Mouse (Mus musculus): ENCODE results near the gene Tmem38b. TPM values are rescaled to one million over a fixed set of nuclear protein-coding genes. Genes with fewer than 3 reads are reported as not detected.

Tmem38b gene
- polyA plus RNA-seq, 1 experiment from 2014 or later: 17.0 TPM

DNA sequence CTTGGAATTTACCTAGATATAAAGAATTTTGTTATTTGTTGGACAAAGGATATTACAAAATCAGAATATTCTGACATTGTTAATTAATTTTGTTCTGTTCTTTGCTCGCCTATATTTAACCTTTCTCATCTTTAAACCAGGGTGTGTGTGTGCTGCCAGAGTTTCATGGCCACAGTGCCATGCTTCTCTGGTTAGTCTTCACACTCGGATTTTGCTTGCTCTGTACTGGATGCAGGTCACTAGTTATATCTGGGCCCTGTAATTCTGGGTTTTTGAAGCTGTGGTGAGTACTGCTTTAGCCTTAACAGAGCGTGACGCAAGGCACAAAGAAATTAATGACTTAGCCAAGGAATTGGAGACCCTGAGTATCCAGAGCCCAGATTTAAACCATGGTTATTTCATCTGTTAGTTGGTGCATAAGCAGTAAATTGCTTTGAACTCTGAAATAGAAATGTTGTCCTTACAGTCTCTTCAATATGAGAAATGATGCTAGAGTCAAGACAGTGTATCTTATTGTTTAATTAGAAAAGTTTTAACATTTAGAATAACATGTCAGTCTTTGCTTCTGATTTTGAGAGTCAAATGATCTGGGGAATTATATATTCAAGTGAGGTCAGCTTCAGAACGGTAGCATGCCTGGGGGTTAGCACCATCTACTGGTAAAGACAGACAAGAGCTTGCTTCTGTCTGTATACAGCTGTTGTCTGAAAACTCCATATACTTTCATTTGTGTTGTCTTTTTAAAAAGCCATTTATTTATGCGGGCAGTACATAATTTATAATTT lies 19.2 kb downstream of the Tmem38b start:
- no peak overlapping the region for H3K27ac ChIP-seq (ENCODE audit: low read length)
- H3K36me3 ChIP-seq (ENCODE audit: control insufficient read depth, insufficient read depth, low read length): no peaks in the 10 kb centered on the region
- 55% methylated on average over 6 of the region's 6 CpGs for WGBS
- ATAC-seq (ENCODE audit: low read depth): no peak; the same call in 1 of the 2 replicates
- peaks cover 4% of the 10 kb centered on the region; the same call in 1 of the 2 replicates for H3K4me1 ChIP-seq (replicated peaks; ENCODE audit: control insufficient read depth, insufficient read depth, low read length)
- H3K9me3 ChIP-seq (ENCODE audit: control insufficient read depth, low read length): no peaks in the 10 kb centered on the region
- H3K27me3 ChIP-seq (ENCODE audit: control insufficient read depth, insufficient read depth, low read depth, low read length): no peaks in the 10 kb centered on the region
- no peak overlapping the region for H3K4me2 ChIP-seq (ENCODE audit: low read depth, low read length)
- no peak overlapping the region for H3K4me3 ChIP-seq (ENCODE audit: low read length)
- H3K9ac ChIP-seq (ENCODE audit: low read length): no peak overlapping the region

DNA sequence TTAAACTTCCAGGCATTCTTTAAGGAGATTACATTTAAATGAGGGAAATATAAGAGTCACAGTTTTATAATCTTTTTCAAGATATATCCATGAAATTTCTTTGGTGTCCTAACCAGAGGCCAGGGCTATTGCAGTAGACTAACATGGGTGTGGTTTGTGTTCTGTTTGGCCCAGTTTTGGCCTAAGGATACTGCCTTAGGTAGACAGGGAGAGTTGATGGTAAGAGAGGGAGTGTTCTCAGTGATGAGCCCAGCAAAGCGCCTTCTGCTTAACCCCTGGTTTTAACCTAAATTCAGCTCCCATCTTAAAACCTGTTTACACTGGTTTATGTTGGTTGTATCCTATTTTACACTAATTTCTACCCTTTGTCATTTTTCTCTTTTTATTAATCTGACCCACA lies 19.8 kb downstream of the Tmem38b start:
- Histone ChIP-seq H3K9me3 (ENCODE audit: control insufficient read depth, low read length) (no peaks in the 10 kb centered on the region), H3K4me3 (ENCODE audit: low read length) (no peak overlapping the region), H3K27ac (ENCODE audit: low read length) (no peak overlapping the region), H3K9ac (ENCODE audit: low read length) (no peak overlapping the region), H3K4me1 (replicated peaks; ENCODE audit: control insufficient read depth, insufficient read depth, low read length) (no peaks in the 10 kb centered on the region), H3K27me3 (ENCODE audit: control insufficient read depth, insufficient read depth, low read depth, low read length) (no peaks in the 10 kb centered on the region), H3K36me3 (ENCODE audit: control insufficient read depth, insufficient read depth, low read length) (0 out of 2 replicates have a peak, but pooled peaks cover 3% of the 10 kb centered on the region), H3K4me2 (ENCODE audit: low read depth, low read length) (no peak overlapping the region)
- 88% methylated on average over 1 of the region's 1 CpGs for WGBS
- no peak for ATAC-seq (ENCODE audit: low read depth)

GRCm38 (mm10) chr4:53846326-53846725 lies 20.5 kb downstream of the Tmem38b start:
- no peaks in the 10 kb centered on the region for H3K4me1 ChIP-seq (replicated peaks; ENCODE audit: control insufficient read depth, insufficient read depth, low read length)

DNA sequence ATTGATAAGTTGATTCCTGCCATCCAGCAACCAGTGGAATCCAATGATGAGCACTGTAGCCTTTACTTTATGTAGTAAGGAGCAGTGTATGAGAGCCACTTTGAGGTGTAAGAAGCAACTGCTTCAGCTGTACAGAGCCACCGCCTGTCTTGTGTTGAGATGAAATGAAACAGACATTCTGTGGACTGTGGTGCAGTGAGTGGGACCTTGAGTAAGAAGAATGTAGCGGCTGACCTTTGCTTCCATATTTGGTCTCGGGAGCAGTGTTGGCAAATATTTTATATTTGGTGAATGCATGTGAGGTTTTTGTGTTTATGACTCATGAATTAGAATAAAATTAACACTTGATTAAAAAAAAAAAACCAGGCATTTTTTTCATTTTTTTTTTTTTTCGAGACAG lies 21.7 kb downstream of the Tmem38b start:
- no peak overlapping the region for H3K4me3 ChIP-seq (ENCODE audit: low read length)
- H3K36me3 ChIP-seq (ENCODE audit: control insufficient read depth, insufficient read depth, low read length): 0 out of 2 replicates have a peak, but pooled peaks cover 8% of the 10 kb centered on the region
- WGBS: 86% methylated on average over 4 of the region's 4 CpGs
- H3K4me1 ChIP-seq (replicated peaks; ENCODE audit: control insufficient read depth, insufficient read depth, low read length): no peaks in the 10 kb centered on the region
- ATAC-seq (ENCODE audit: low read depth): no peak
- H3K27ac ChIP-seq (ENCODE audit: low read length): no peak overlapping the region
- no peak overlapping the region for H3K4me2 ChIP-seq (ENCODE audit: low read depth, low read length)
- H3K9ac ChIP-seq (ENCODE audit: low read length): no peak overlapping the region
- H3K27me3 ChIP-seq (ENCODE audit: control insufficient read depth, insufficient read depth, low read depth, low read length): no peaks in the 10 kb centered on the region
- H3K9me3 ChIP-seq (ENCODE audit: control insufficient read depth, low read length): no peaks in the 10 kb centered on the region

More at GRCm38 (mm10) chr4:53846326-53846725, 20.5 kb downstream of the Tmem38b start:
- no peak overlapping the region for H3K4me3 ChIP-seq (ENCODE audit: low read length)
- no peaks in the 10 kb centered on the region for H3K9me3 ChIP-seq (ENCODE audit: control insufficient read depth, low read length)
- H3K27me3 ChIP-seq (ENCODE audit: control insufficient read depth, insufficient read depth, low read depth, low read length): no peaks in the 10 kb centered on the region
- no peak for ATAC-seq (ENCODE audit: low read depth)
- 0 out of 2 replicates have a peak, but pooled peaks cover 7% of the 10 kb centered on the region for H3K36me3 ChIP-seq (ENCODE audit: control insufficient read depth, insufficient read depth, low read length)
- WGBS: 65% methylated on average over 2 of the region's 2 CpGs
- no peak overlapping the region for H3K27ac ChIP-seq (ENCODE audit: low read length)
- H3K9ac ChIP-seq (ENCODE audit: low read length): no peak overlapping the region
- H3K4me2 ChIP-seq (ENCODE audit: low read depth, low read length): no peak overlapping the region

- WGBS: 92% methylated on average over 3 of the region's 3 CpGs
- H3K27ac ChIP-seq (ENCODE audit: low read length): no peak overlapping the region
- H3K27me3 ChIP-seq (ENCODE audit: control insufficient read depth, insufficient read depth, low read depth, low read length): no peaks in the 10 kb centered on the region
- H3K36me3 ChIP-seq (ENCODE audit: control insufficient read depth, insufficient read depth, low read length): 0 out of 2 replicates have a peak, but pooled peaks cover 8% of the 10 kb centered on the region
- H3K4me3 ChIP-seq (ENCODE audit: low read length): no peak overlapping the region
- H3K4me2 ChIP-seq (ENCODE audit: low read depth, low read length): no peak overlapping the region
- H3K9me3 ChIP-seq (ENCODE audit: control insufficient read depth, low read length): no peaks in the 10 kb centered on the region
- H3K4me1 ChIP-seq (replicated peaks; ENCODE audit: control insufficient read depth, insufficient read depth, low read length): no peaks in the 10 kb centered on the region
- no peak overlapping the region for H3K9ac ChIP-seq (ENCODE audit: low read length)
- ATAC-seq (ENCODE audit: low read depth): no peak
These were observed 22.5 kb downstream of the Tmem38b start for GRCm38 (mm10) chr4:53848308-53848707.

GRCm38 (mm10) chr4:53848816-53849215 lies 23.0 kb downstream of the Tmem38b start:
- H3K9me3 ChIP-seq (ENCODE audit: control insufficient read depth, low read length): no peaks in the 10 kb centered on the region
- H3K27me3 ChIP-seq (ENCODE audit: control insufficient read depth, insufficient read depth, low read depth, low read length): no peaks in the 10 kb centered on the region
- H3K4me1 ChIP-seq (replicated peaks; ENCODE audit: control insufficient read depth, insufficient read depth, low read length): no peaks in the 10 kb centered on the region
- 0 out of 2 replicates have a peak, but pooled peaks cover 8% of the 10 kb centered on the region for H3K36me3 ChIP-seq (ENCODE audit: control insufficient read depth, insufficient read depth, low read length)
- ATAC-seq (ENCODE audit: low read depth): no peak
- H3K27ac ChIP-seq (ENCODE audit: low read length): no peak overlapping the region
- 87% methylated on average over 8 of the region's 8 CpGs for WGBS
- H3K9ac ChIP-seq (ENCODE audit: low read length): no peak overlapping the region
- H3K4me3 ChIP-seq (ENCODE audit: low read length): no peak overlapping the region
- H3K4me2 ChIP-seq (ENCODE audit: low read depth, low read length): no peak overlapping the region

GRCm38 (mm10) chr4:53849804-53850203 lies 24.0 kb downstream of the Tmem38b start:
- no CpG with 5 or more reads among the region's 1 CpGs for WGBS
- 0 out of 2 replicates have a peak, but pooled peaks cover 8% of the 10 kb centered on the region for H3K36me3 ChIP-seq (ENCODE audit: control insufficient read depth, insufficient read depth, low read length)
- H3K4me2 ChIP-seq (ENCODE audit: low read depth, low read length): no peak overlapping the region
- H3K9ac ChIP-seq (ENCODE audit: low read length): no peak overlapping the region
- no peak overlapping the region for H3K27ac ChIP-seq (ENCODE audit: low read length)
- H3K9me3 ChIP-seq (ENCODE audit: control insufficient read depth, low read length): no peaks in the 10 kb centered on the region
- H3K4me3 ChIP-seq (ENCODE audit: low read length): no peak overlapping the region
- no peaks in the 10 kb centered on the region for H3K27me3 ChIP-seq (ENCODE audit: control insufficient read depth, insufficient read depth, low read depth, low read length)
- no peaks in the 10 kb centered on the region for H3K4me1 ChIP-seq (replicated peaks; ENCODE audit: control insufficient read depth, insufficient read depth, low read length)
- no peak for ATAC-seq (ENCODE audit: low read depth)

- Histone ChIP-seq H3K27ac (ENCODE audit: low read length) (no peak overlapping the region), H3K9ac (ENCODE audit: low read length) (no peak overlapping the region), H3K27me3 (ENCODE audit: control insufficient read depth, insufficient read depth, low read depth, low read length) (no peaks in the 10 kb centered on the region), H3K4me1 (replicated peaks; ENCODE audit: control insufficient read depth, insufficient read depth, low read length) (no peaks in the 10 kb centered on the region), H3K36me3 (ENCODE audit: control insufficient read depth, insufficient read depth, low read length) (0 out of 2 replicates have a peak, but pooled peaks cover 8% of the 10 kb centered on the region), H3K9me3 (ENCODE audit: control insufficient read depth, low read length) (no peaks in the 10 kb centered on the region), H3K4me2 (ENCODE audit: low read depth, low read length) (no peak overlapping the region), H3K4me3 (ENCODE audit: low read length) (no peak overlapping the region)
- ATAC-seq (ENCODE audit: low read depth): no peak
- 80% methylated on average over 1 of the region's 1 CpGs for WGBS
These were observed 27.5 kb downstream of the Tmem38b start for GRCm38 (mm10) chr4:53853333-53853732.

- no peak overlapping the region for H3K4me2 ChIP-seq (ENCODE audit: low read depth, low read length)
- H3K36me3 ChIP-seq (ENCODE audit: control insufficient read depth, insufficient read depth, low read length): no peaks in the 10 kb centered on the region
- H3K4me1 ChIP-seq (replicated peaks; ENCODE audit: control insufficient read depth, insufficient read depth, low read length): no peaks in the 10 kb centered on the region
- no peaks in the 10 kb centered on the region for H3K9me3 ChIP-seq (ENCODE audit: control insufficient read depth, low read length)
- 48% methylated on average over 18 of the region's 18 CpGs for WGBS
- H3K27me3 ChIP-seq (ENCODE audit: control insufficient read depth, insufficient read depth, low read depth, low read length): no peaks in the 10 kb centered on the region
- H3K9ac ChIP-seq (ENCODE audit: low read length): no peak overlapping the region
- no peak for ATAC-seq (ENCODE audit: low read depth)
- no peak overlapping the region for H3K4me3 ChIP-seq (ENCODE audit: low read length)
- no peak overlapping the region for H3K27ac ChIP-seq (ENCODE audit: low read length)
These were observed 34.1 kb downstream of the Tmem38b start for GRCm38 (mm10) chr4:53859944-53860343.
